Mouse (Mus musculus) midbrain, embryonic 12.5 days (tissue): ENCODE measurements at regions not wholly inside any gene's neighbourhood (a gene's known extent, or its start where the extent isn't known, plus 50 kb on each side); places are given as distances from the start of the nearest gene placed in this dataset.

Experiments
- ATAC-seq: fragments of 200-750 bp; cut with Nextera tagmentation; 2 replicates; pipeline ENCODE4 v1.8.0; 2017; ENCODE audit warnings: low read depth, moderate TSS enrichment, moderate library complexity; ENCODE audit not compliant: low FRiP score
- H3K27ac ChIP-seq: fragments of 300-500 bp; sonication (generic); replicated peaks from 2 replicates; pipeline ENCODE4 v1.5.1; 2016; ENCODE audit warnings: mild to moderate bottlenecking
- H3K27me3 ChIP-seq: fragments of 300-500 bp; sonication (generic); 2 replicates; pipeline ENCODE4 v1.6.1; 2016; ENCODE audit warnings: mild to moderate bottlenecking
- H3K36me3 ChIP-seq: fragments of 300-500 bp; sonication (generic); 2 replicates; pipeline ENCODE4 v1.6.1; 2016
- H3K4me1 ChIP-seq: fragments of 300-500 bp; sonication (generic); 2 replicates; pipeline ENCODE4 v1.6.1; 2016
- H3K4me2 ChIP-seq: fragments of 300-500 bp; sonication (generic); replicated peaks from 2 replicates; pipeline ENCODE4 v1.6.1; 2016; ENCODE audit warnings: mild to moderate bottlenecking, moderate library complexity
- H3K4me3 ChIP-seq: fragments of 300-500 bp; sonication (generic); 2 replicates; pipeline ENCODE4 v1.5.1; 2016; ENCODE audit warnings: mild to moderate bottlenecking
- H3K9ac ChIP-seq: fragments of 300-500 bp; sonication (generic); replicated peaks from 2 replicates; pipeline ENCODE4 v1.6.1; 2016; ENCODE audit warnings: mild to moderate bottlenecking, moderate library complexity
- H3K9me3 ChIP-seq: fragments of 300-500 bp; sonication (generic); 2 replicates; pipeline ENCODE4 v1.6.1; 2016; ENCODE audit warnings: mild to moderate bottlenecking
- WGBS: fragments of 180-500 bp; shearing (Covaris S2); methylation state at CpG from one replicate; pipeline ENCODE4 v1.1.7; 2016; 5-methylcytosine and 5-hydroxymethylcytosine counted together

DNA sequence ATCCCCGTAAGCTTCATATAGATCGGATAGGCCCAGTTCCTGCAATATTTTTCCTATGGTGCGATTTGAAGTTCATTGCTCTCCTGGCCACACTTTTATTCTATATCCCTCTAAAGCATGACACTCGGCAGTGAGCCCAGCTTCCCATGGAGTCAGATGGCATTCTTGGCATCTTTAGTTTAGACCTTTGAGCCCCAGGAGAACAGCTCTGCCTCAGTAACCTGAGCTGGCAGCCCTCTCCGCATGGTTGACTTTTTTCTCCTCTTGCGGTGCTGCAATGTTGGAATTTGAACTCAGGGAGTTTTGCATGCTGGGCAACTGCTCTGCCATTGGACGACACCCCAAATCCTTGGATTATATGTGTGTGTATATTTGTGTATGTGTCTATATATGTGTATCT is 149.7 kb upstream of the 4931429L15Rik start:
- Histone ChIP-seq H3K9ac (no peak overlapping the region), H3K4me1 (peaks cover 9% of the 10 kb centered on the region), H3K27ac (no peak overlapping the region), H3K4me3 (no peak overlapping the region), H3K9me3 (no peaks in the 10 kb centered on the region), H3K4me2 (no peak overlapping the region), H3K27me3 (peaks cover 31% of the 10 kb centered on the region), H3K36me3 (no peaks in the 10 kb centered on the region)
- no peak for ATAC-seq
- WGBS: 67% methylated on average over 7 of the region's 7 CpGs

- Histone ChIP-seq H3K4me3 (no peak overlapping the region), H3K4me2 (no peak overlapping the region), H3K9me3 (no peaks in the 10 kb centered on the region), H3K9ac (no peak overlapping the region), H3K36me3 (no peaks in the 10 kb centered on the region), H3K4me1 (peaks cover 9% of the 10 kb centered on the region), H3K27me3 (peaks cover 28% of the 10 kb centered on the region), H3K27ac (no peak overlapping the region)
- WGBS: 36% methylated on average over 2 of the region's 2 CpGs
- ATAC-seq: no peak
These were observed 148.5 kb upstream of the 4931429L15Rik start for GRCm38 (mm10) chr9:46468306-46468705.

DNA sequence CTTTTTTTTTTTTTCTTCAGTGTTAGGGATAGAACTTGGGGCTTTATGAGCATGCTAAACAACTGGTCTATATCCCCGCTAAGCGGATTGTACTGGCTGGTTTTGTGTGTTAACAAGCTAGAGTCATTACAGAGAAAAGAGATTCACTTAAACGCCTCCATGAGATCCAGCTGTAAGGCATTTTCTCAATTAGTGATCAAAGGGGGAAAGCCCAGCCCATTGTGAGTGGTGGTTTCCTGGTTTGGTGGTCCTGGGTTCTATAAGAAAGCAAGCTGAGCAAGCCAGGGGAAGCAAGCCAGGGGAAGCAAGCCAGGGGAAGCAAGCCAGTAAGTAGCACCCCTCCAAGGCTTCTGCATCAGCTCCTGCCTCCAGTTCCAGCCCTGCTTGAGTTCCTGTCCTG is 147.9 kb upstream of the 4931429L15Rik start:
- Histone ChIP-seq H3K4me3 (no peak overlapping the region), H3K9me3 (no peaks in the 10 kb centered on the region), H3K27me3 (peaks cover 28% of the 10 kb centered on the region), H3K4me2 (no peak overlapping the region), H3K36me3 (no peaks in the 10 kb centered on the region), H3K4me1 (peaks cover 9% of the 10 kb centered on the region), H3K27ac (no peak overlapping the region), H3K9ac (no peak overlapping the region)
- WGBS: 44% methylated on average over 3 of the region's 3 CpGs
- ATAC-seq: no peak

DNA sequence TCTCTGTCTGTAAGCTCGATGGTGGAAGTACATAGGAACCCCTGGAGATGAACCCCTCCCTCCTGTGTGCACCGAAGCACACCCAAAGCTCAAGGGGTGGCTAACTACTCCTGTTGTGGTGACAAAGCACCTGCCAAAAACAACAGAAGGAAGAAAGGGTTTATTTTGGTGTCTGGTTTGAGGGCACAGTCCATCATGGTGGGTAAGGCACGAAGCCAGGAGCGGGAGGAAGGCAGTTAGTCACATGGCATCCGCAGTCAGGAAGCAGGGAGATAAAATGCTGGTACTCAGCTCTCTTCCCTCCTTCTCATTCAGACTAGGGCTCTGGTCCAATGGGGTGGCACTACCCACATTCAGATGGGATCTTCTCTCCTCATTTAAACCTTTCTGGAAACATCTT is 142.9 kb upstream of the 4931429L15Rik start:
- peaks cover 14% of the 10 kb centered on the region for H3K27me3 ChIP-seq
- 94% methylated on average over 5 of the region's 5 CpGs for WGBS
- no peak for ATAC-seq
- H3K36me3 ChIP-seq: no peaks in the 10 kb centered on the region
- no peaks in the 10 kb centered on the region for H3K4me1 ChIP-seq
- no peak overlapping the region for H3K9ac ChIP-seq
- H3K27ac ChIP-seq: no peak overlapping the region
- no peak overlapping the region for H3K4me2 ChIP-seq
- H3K4me3 ChIP-seq: no peak overlapping the region
- no peaks in the 10 kb centered on the region for H3K9me3 ChIP-seq

GRCm38 (mm10) chr9:46457945-46458344 is 138.2 kb upstream of the 4931429L15Rik start:
- Histone ChIP-seq H3K9me3 (no peaks in the 10 kb centered on the region), H3K27me3 (peaks cover 16% of the 10 kb centered on the region), H3K4me1 (peaks cover 10% of the 10 kb centered on the region), H3K9ac (no peak overlapping the region), H3K4me2 (no peak overlapping the region), H3K36me3 (no peaks in the 10 kb centered on the region), H3K4me3 (no peak overlapping the region), H3K27ac (no peak overlapping the region)
- no peak for ATAC-seq
- WGBS: 82% methylated on average over 6 of the region's 6 CpGs

DNA sequence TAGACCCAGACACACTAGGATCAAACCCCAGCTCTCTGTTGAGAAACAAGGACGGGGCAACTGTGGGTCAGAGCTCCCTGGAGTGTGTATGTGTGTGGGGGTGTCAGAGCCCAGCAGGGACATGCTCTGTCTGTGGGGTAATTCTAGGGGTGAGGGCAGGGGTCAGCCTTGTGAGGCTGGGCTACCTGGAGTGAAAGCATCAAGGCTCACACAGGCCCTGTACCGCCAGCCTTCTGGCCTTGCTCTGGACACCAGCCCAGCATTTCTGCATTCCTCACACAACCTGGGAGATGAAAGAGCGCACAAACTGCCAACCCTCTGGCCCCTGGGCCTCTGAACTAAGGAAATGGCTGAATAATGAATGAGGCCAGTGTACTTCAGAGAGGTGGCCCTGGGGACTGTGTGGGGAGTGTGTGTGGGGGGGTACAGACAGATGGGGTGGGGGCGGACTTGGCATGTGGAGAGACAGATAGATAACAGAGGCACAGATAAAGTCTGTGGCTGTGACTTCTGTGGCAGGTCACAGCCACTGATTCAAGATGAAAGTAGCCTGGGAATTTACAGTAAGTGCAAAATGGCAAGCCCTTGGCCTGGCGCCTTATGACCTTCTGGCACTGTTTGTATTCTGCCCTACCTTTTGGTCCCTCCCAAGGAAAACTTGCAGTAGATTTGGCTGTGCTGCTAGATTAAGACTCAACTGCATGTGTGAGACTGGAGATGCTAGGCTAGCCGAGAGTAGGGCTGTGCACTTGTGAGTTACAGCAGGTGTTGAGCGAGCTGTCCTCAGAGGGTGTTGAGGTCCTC is 135.2 kb upstream of the 4931429L15Rik start:
- 67% methylated on average over 7 of the region's 7 CpGs for WGBS
- 0 out of 2 replicates have a peak overlapping the region, but pooled peaks have one; percentile 30 for H3K27ac ChIP-seq

GRCm38 (mm10) chr9:46443191-46444095 is 123.7 kb upstream of the 4931429L15Rik start:
- Histone ChIP-seq H3K9ac (no peak overlapping the region), H3K4me3 (peak overlapping the region; percentile 35), H3K36me3 (no peaks in the 10 kb centered on the region), H3K27ac (peak overlapping the region; percentile 69), H3K4me1 (peaks cover 23% of the 10 kb centered on the region), H3K9me3 (no peaks in the 10 kb centered on the region), H3K4me2 (peak overlapping the region; percentile 65), H3K27me3 (peaks cover 50% of the 10 kb centered on the region)
- WGBS: 1% methylated on average over 53 of the region's 53 CpGs
- peak; percentile 64 for ATAC-seq

More for the DNA sequence above, 135.2 kb upstream of the 4931429L15Rik start:
- Histone ChIP-seq H3K9ac (no peak overlapping the region), H3K9me3 (no peaks in the 10 kb centered on the region), H3K4me1 (peaks cover 10% of the 10 kb centered on the region), H3K4me2 (no peak overlapping the region), H3K36me3 (no peaks in the 10 kb centered on the region), H3K4me3 (no peak overlapping the region), H3K27me3 (peaks cover 13% of the 10 kb centered on the region)
- ATAC-seq: 0 out of 2 replicates have a peak, but pooled peaks have one; percentile 19

DNA sequence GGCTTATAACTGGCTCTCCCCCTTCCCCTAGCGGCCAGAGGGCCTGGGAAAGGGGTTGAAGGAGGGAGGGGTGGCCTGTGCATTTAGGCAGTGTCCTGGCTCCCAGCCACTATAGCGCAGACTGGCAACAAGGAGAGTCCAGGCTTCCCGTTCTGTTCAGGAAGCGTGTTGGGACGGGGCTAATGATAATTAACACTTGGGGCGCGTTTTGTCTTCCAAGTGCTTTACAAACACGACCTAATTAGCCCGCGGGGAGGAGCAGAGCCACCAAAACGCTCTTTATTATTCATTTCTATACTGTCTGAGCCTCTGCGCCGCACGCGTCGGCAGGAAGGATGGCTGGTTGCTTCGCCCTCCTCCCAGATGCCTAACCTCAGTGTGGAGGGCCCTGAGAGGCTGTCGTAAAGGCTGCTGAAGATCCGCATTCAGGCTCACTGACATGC is 123.0 kb upstream of the 4931429L15Rik start:
- peak overlapping the region; percentile 35 for H3K4me3 ChIP-seq
- H3K9ac ChIP-seq: no peak overlapping the region
- no peaks in the 10 kb centered on the region for H3K36me3 ChIP-seq
- H3K4me1 ChIP-seq: peaks cover 23% of the 10 kb centered on the region
- peaks cover 50% of the 10 kb centered on the region for H3K27me3 ChIP-seq
- H3K4me2 ChIP-seq: peak overlapping the region; percentile 65
- WGBS: 2% methylated on average over 19 of the region's 19 CpGs
- peak; percentile 82 for ATAC-seq
- H3K9me3 ChIP-seq: no peaks in the 10 kb centered on the region
- H3K27ac ChIP-seq: peak overlapping the region; percentile 69

DNA sequence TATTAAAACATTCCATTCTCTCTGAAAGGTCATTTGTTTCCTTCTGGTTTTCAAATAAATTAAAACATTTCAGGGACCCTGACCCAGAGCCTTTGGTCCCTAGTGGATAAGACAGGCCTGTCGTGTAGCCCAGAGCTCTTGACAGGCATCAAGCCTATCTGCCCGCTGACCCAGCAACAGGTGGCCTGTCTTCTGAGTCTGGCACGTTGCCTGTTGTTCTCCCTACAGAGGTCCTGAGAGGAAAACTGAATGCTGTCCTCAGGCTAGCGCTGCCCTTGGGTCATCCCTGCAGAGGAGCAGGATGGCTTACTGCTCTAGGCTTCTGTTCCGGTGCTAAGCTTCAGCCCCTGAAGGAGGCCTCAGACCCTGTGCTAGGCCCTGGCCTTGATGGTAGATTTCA is 120.4 kb upstream of the 4931429L15Rik start:
- Histone ChIP-seq H3K4me1 (peaks cover 23% of the 10 kb centered on the region), H3K9ac (no peak overlapping the region), H3K36me3 (no peaks in the 10 kb centered on the region), H3K27ac (no peak overlapping the region), H3K9me3 (peaks cover 7% of the 10 kb centered on the region), H3K4me3 (no peak overlapping the region), H3K4me2 (no peak overlapping the region), H3K27me3 (peaks cover 40% of the 10 kb centered on the region)
- ATAC-seq: no peak
- WGBS: 54% methylated on average over 5 of the region's 5 CpGs

DNA sequence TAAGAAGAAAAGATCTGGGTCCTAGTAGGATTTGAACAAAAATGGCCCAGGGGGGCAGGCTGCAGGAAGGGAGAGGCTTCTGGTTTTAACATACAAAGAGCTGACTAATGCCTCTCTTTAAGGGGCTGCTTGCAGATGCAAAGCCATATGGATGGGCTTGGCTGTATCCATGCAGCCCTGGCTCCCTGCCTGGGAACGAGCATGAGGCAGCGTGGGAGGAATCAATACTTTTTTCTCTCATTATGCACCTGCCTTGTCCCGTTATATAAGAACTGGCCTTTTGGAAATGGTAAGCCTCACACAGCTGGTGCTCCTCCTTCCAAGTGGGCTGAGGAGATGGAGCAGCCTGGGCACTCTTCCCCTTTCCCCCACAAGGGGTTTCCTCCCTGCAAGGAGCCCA is 114.9 kb upstream of the 4931429L15Rik start:
- H3K27ac ChIP-seq: no peak overlapping the region
- no peak overlapping the region for H3K4me2 ChIP-seq
- H3K4me1 ChIP-seq: no peaks in the 10 kb centered on the region
- no peak for ATAC-seq
- H3K27me3 ChIP-seq: peaks cover 2% of the 10 kb centered on the region; the same call in 1 of the 2 replicates
- 70% methylated on average over 3 of the region's 3 CpGs for WGBS
- H3K36me3 ChIP-seq: no peaks in the 10 kb centered on the region
- peaks cover 12% of the 10 kb centered on the region for H3K9me3 ChIP-seq
- H3K4me3 ChIP-seq: no peak overlapping the region
- H3K9ac ChIP-seq: no peak overlapping the region

DNA sequence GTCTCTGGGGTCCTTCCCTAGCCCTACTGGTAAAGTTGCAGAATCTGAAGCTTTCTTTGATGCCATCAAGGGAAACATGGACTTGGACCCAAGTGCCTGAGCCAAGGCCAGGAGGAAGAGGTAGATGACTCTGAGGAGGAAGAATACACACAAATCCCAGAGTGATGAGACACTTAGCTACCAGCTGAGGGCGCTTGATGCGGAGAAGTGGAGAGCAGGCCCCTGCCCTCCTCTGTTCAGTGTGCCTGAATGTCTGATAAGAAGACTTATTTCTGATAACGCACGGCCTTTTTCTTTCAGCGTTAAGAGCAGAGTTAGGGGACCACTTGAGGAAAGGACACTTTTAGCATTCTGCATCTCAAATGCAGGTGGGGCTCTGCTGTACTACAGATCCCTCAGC is 113.9 kb upstream of the 4931429L15Rik start:
- Histone ChIP-seq H3K4me2 (no peak overlapping the region), H3K4me1 (no peaks in the 10 kb centered on the region), H3K9ac (no peak overlapping the region), H3K36me3 (no peaks in the 10 kb centered on the region), H3K27me3 (no peaks in the 10 kb centered on the region; the same call in 1 of the 2 replicates), H3K4me3 (no peak overlapping the region), H3K9me3 (peaks cover 12% of the 10 kb centered on the region), H3K27ac (no peak overlapping the region)
- WGBS: 77% methylated on average over 5 of the region's 5 CpGs
- ATAC-seq: no peak

DNA sequence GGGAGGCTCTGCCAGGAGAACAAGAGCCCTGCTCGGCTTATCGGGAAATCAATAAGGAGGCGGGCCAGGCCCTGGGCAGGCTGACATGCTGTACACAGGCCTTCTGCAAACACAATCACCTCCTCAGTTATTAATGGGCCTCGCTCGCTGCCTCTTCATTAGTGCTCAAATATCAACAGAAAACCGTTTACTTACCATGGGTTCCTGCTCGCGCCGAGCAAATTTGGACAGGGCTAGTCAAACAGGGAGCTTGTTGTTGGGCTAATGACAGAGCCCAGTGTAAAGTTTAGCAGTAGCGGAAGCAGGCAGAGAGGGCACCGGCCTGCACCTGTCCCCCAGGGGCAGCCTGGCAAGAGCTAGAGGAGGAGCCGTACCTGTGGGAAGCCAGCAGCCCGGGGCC is 111.3 kb upstream of the 4931429L15Rik start:
- ATAC-seq: no peak
- Histone ChIP-seq H3K36me3 (no peaks in the 10 kb centered on the region), H3K27me3 (no peaks in the 10 kb centered on the region; the same call in 1 of the 2 replicates), H3K9me3 (peaks cover 12% of the 10 kb centered on the region), H3K4me1 (no peaks in the 10 kb centered on the region), H3K9ac (no peak overlapping the region), H3K4me3 (no peak overlapping the region), H3K27ac (no peak overlapping the region), H3K4me2 (no peak overlapping the region)
- WGBS: 71% methylated on average over 13 of the region's 13 CpGs
